Mouse (Mus musculus): ENCODE results near the gene Pou5f1. TPM values are rescaled to one million over a fixed set of nuclear protein-coding genes. Genes with fewer than 3 reads are reported as not detected.

Gene Pou5f1
- polyA plus RNA-seq, 1 experiment from 2014 or later, result not detected

DNA sequence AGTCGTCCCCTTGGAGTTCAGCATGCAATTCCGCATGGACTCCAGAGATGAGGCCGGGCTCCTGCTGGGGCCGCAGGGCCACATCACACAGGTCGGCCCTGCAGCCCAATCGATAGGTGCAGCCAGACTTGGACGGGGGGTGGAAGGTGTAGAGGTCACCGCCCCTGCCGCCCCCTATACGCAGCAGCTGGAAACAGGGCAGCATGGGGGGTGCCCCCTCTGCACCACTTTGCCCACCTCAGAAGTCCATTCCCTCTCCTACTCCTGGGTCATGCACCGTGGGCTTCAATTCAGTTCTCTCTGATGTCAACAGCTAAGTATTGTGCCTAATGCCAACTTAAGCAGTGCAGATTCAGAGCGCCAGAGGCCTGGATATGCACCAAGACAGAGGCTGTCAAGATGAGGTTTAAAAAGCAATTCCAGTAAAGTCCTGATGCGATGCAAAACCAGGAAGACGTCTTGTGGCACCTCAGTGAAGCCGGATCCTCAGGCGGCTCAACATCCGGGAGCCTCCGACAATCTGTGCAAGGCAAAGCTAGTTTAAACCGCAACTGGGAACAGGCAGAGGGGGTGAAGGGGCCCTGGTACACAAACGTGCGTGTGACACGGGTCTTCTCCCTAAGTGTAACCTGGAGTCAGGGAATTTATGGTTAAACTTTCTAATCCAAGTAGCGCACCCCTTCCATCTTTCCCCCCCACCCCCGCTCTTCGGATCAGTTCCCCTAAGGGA is 10.3 kb downstream of the Pou5f1 start:
- peak overlapping the region; percentile 68 for H3K4me3 ChIP-seq (replicated peaks)
- peaks cover 19% of the 10 kb centered on the region for H3K36me3 ChIP-seq
- peak; percentile 13 for ATAC-seq (replicated peaks; ENCODE audit: low FRiP score)
- 4% methylated on average over 25 of the region's 25 CpGs for WGBS
- peak overlapping the region; percentile 88 for H3K4me2 ChIP-seq
- no peaks in the 10 kb centered on the region for H3K9me3 ChIP-seq (replicated peaks)
- no peaks in the 10 kb centered on the region for H3K27me3 ChIP-seq
- H3K9ac ChIP-seq, result peak overlapping the region; percentile 62
- peaks cover 34% of the 10 kb centered on the region for H3K4me1 ChIP-seq
- peak overlapping the region; percentile 51 for H3K27ac ChIP-seq

DNA sequence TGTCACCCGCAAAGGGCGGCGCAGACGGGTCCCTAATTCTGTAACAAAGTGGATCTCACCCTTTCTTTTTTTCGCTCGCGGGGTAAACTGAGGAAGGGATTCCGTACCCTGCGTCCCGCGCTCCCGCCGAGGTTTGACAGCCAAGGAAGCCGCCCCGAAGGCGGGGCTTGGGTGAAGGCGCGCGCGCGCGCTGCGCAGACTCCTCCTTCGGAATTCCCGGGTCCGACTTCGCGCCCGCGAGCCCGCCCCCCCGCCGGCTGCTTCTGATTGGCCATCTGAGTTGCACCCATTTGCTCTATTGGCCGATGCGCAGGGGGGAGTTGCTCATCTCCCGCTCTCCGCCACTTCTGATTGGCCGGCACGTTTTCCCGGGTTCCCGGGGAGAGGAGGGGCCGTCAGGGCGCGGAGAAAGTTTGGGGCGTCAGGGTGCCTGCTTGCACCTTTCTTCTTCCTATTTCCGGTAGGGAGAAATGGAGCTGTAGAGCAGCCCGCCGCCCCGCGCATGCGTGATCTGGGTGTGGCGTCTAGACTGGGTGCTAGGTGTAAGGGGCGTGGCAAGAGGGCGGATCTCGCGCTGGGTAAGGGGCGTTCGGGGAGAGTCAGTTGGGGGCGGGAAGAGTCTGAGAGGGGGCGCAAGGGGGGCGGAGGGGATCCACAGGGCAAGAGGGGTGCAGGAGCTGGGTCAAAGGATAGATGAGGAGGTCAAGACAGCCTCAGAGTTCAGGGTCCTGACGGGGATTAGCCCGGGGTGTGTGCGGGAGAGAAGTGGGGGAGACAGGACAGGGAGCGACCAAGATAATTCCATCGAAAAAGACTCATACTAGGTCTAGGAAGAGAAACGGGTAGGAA is 11.1 kb downstream of the Pou5f1 start, which contains the start of the genes Tcf19 and Cchcr1:
TSS of gene Tcf19 (minus strand) at position 173 of the 849 bp plus-strand sequence.
TSS of gene Cchcr1 (plus strand) at position 449 of the 849 bp plus-strand sequence.
- no peaks in the 10 kb centered on the region for H3K27me3 ChIP-seq
- under 1% methylated on average over 67 of the region's 67 CpGs for WGBS
- H3K4me2 ChIP-seq, result peak within 1 kb of the TSS; percentile 88
- peak within 1 kb of the TSS; percentile 62 for H3K9ac ChIP-seq
- peak within 1 kb of the TSS; percentile 68 for H3K4me3 ChIP-seq (replicated peaks)
- peak; percentile 96 for ATAC-seq (replicated peaks; ENCODE audit: low FRiP score)
- H3K27ac ChIP-seq, result peak within 1 kb of the TSS; percentile 73
- H3K9me3 ChIP-seq (replicated peaks), result no peaks in the 10 kb centered on the region
- peaks cover 26% of the 10 kb centered on the region for H3K36me3 ChIP-seq
- H3K4me1 ChIP-seq, result peaks cover 34% of the 10 kb centered on the region

DNA sequence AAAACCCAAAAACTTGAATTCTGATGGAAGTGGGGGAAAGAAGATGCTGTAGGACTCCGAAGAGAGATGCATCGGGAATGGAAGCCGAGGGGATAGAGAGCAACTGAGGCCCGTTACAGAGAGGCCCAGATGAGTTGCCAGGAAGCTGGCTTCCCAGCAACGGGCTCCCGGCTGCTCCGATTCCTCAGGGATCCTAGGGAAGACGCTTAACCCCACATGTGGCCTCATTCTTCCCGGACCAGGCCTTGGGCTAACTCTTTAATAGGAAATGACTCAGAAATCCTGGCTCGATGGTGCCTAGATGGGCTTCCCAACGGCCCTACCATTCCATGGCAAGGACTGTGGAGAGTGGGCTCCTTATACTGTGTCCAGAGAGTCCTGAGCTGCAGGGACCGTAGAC is 11.7 kb downstream of the Pou5f1 start:
- Histone ChIP-seq H3K4me2 (peak overlapping the region; percentile 88), H3K27me3 (no peaks in the 10 kb centered on the region), H3K9ac (peak overlapping the region; percentile 48), H3K4me1 (peaks cover 34% of the 10 kb centered on the region), H3K36me3 (peaks cover 24% of the 10 kb centered on the region), H3K9me3 (replicated peaks) (no peaks in the 10 kb centered on the region), H3K4me3 (replicated peaks) (peak overlapping the region; percentile 68), H3K27ac (peak overlapping the region; percentile 73)
- WGBS, result 5% methylated on average over 12 of the region's 12 CpGs
- no peak for ATAC-seq (replicated peaks; ENCODE audit: low FRiP score)

DNA sequence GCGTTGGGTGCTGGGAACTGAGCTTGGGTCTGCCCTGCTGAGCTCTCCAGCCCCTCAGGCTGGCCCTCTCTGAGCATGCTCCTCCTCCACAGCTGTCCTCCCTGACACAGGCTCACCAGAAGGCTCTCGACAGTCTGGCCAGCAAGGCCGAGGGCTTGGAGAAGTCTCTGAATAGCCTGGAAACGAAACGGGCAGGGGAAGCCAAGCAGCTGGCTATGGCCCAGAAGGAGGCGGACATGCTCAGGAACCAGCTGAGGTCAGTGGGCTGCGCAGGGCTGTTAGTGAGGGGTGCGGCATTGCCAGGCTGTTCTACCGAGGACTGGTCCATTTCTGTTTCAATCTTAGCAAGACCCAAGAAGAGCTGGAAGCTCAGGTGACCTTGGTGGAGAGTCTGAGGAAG is 18.5 kb downstream of the Pou5f1 start:
- H3K9ac ChIP-seq, result no peak overlapping the region
- H3K27ac ChIP-seq, result no peak overlapping the region
- WGBS, result 86% methylated on average over 9 of the region's 9 CpGs
- no peak for ATAC-seq (replicated peaks; ENCODE audit: low FRiP score)
- H3K27me3 ChIP-seq, result no peaks in the 10 kb centered on the region
- H3K36me3 ChIP-seq, result peaks cover 74% of the 10 kb centered on the region
- H3K4me1 ChIP-seq, result no peaks in the 10 kb centered on the region
- H3K4me3 ChIP-seq (replicated peaks), result no peak overlapping the region
- H3K4me2 ChIP-seq, result no peak overlapping the region
- H3K9me3 ChIP-seq (replicated peaks), result no peaks in the 10 kb centered on the region

DNA sequence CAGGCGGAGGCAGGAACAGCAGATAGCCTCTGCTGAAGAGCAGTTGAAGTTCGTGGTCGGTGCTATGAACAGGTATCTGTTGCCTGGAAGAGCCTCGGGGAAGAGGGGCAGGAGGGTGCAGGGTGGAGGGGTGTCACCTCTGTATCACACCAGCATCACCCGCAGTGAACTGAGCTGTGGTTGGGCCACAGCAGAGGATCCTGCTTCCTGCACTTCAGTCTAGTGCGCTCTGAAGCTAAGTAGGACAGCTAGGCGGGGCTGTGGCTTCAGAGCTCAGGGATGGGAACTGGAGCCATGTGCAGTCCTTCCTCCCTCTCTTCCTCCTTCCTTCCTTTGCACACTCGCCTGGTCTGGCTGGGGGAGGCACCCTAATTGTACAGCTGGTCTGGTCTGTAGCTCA is 20.8 kb downstream of the Pou5f1 start:
- H3K27me3 ChIP-seq, result no peaks in the 10 kb centered on the region
- H3K4me2 ChIP-seq, result no peak overlapping the region
- WGBS, result 77% methylated on average over 8 of the region's 8 CpGs
- ATAC-seq (replicated peaks; ENCODE audit: low FRiP score), result no peak
- H3K27ac ChIP-seq, result no peak overlapping the region
- peaks cover 80% of the 10 kb centered on the region for H3K36me3 ChIP-seq
- no peak overlapping the region for H3K4me3 ChIP-seq (replicated peaks)
- H3K9me3 ChIP-seq (replicated peaks), result no peaks in the 10 kb centered on the region
- no peaks in the 10 kb centered on the region for H3K4me1 ChIP-seq
- no peak overlapping the region for H3K9ac ChIP-seq

DNA sequence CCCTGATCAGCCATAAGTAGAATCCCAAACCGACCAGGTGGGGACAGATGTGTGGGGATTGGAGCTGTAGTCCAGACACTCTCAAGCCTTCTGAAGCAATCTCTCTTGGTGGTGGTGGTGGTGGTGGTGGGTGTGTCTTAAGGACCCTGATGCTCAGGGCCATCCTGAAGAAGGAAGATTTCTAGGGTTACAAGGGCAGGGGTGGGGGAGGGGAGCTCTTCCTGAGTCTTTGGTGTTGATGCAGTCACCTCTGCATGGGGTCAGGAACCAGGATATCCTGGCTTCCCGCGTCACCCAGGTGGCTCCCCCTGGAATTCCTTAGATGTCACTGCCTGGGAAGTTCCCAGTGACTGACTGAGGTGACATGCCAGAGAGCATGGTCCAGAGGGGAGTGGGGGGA is 26.5 kb downstream of the Pou5f1 start:
- 11% methylated on average over 3 of the region's 3 CpGs for WGBS
- Histone ChIP-seq H3K36me3 (peaks cover 34% of the 10 kb centered on the region), H3K4me2 (no peak overlapping the region), H3K9me3 (replicated peaks) (no peaks in the 10 kb centered on the region), H3K4me3 (replicated peaks) (no peak overlapping the region), H3K9ac (no peak overlapping the region), H3K4me1 (peaks cover 6% of the 10 kb centered on the region; the same call in 1 of the 2 replicates), H3K27ac (no peak overlapping the region), H3K27me3 (no peaks in the 10 kb centered on the region)
- ATAC-seq (replicated peaks; ENCODE audit: low FRiP score), result no peak

DNA sequence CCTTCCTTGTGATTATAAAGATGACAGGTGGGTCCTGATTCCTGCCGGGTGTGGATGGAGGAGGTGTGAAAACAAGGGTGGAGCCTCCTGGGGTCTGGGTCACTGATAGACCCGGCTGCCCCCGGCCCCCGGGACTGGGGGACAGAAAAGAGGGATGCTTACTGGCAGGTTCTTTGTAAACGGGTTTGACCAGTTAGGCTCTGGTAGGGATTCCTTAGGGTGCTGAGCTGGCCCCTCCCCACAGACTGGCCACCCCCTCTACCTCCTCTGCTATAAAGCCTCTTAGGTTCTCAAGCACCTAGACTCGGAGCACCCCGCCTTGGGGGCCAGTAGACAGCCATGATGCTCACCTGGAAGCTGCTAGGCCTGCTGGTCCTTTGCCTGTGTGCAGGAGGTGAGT is 27.1 kb downstream of the Pou5f1 start, which contains the start of gene Psors1c2:
TSS of gene Psors1c2 (plus strand) at position 301 of the 400 bp plus-strand sequence.
- Histone ChIP-seq H3K27ac (no peak within 1 kb of the TSS), H3K4me3 (replicated peaks) (no peak within 1 kb of the TSS), H3K9me3 (replicated peaks) (no peaks in the 10 kb centered on the region), H3K4me1 (peaks cover 6% of the 10 kb centered on the region; the same call in 1 of the 2 replicates), H3K9ac (no peak within 1 kb of the TSS), H3K27me3 (no peaks in the 10 kb centered on the region), H3K36me3 (peaks cover 30% of the 10 kb centered on the region), H3K4me2 (no peak within 1 kb of the TSS)
- no peak for ATAC-seq (replicated peaks; ENCODE audit: low FRiP score)
- 35% methylated on average over 7 of the region's 7 CpGs for WGBS

DNA sequence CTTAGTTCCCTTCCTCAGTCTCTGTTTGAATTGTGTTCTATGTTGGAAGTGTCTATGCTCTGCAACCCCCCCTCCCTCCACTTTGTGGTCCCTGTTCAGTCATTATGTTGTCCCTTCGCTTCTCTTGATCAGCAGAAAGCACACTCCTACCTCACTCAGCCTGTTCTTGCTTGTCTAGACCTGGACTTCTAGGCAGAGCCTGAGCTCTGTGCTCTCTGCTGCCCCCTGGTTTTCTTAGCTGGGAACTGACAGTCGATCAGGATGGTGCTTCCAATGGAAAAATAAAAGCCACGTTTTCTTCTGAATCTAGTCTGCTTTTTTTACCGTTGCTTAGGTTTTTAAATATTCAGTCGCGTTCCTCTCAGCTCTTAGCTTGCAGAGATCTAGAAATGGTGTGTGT is 28.5 kb downstream of the Pou5f1 start:
- WGBS, result 11% methylated on average over 6 of the region's 6 CpGs
- Histone ChIP-seq H3K27ac (no peak overlapping the region), H3K27me3 (no peaks in the 10 kb centered on the region), H3K36me3 (peaks cover 15% of the 10 kb centered on the region), H3K9me3 (replicated peaks) (no peaks in the 10 kb centered on the region), H3K4me2 (no peak overlapping the region), H3K4me1 (peaks cover 6% of the 10 kb centered on the region; the same call in 1 of the 2 replicates), H3K4me3 (replicated peaks) (no peak overlapping the region), H3K9ac (no peak overlapping the region)
- ATAC-seq (replicated peaks; ENCODE audit: low FRiP score), result peak; percentile 52; the same call in 1 of the 2 replicates

DNA sequence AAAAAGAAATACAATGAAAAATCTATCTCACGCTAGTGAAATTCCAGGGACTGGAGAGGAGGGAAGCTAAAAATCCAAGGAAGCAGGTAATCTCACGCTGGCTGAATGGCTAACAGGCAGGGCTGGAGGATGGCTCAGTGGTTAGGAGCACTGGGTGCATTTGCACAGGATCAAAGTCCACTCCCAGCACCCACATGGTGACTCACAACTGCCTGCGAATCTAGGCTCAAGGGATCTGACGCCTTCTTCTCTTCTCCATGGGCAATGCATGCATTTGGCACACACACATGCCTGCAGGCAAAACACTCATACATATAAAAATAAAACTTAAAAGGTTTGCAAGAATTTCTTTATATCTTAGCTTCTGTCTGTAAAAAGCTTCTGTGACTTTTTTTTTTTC is 31.6 kb downstream of the Pou5f1 start:
- WGBS, result 90% methylated on average over 4 of the region's 4 CpGs
- no peak for ATAC-seq (replicated peaks; ENCODE audit: low FRiP score)
- no peak overlapping the region for H3K9ac ChIP-seq

DNA sequence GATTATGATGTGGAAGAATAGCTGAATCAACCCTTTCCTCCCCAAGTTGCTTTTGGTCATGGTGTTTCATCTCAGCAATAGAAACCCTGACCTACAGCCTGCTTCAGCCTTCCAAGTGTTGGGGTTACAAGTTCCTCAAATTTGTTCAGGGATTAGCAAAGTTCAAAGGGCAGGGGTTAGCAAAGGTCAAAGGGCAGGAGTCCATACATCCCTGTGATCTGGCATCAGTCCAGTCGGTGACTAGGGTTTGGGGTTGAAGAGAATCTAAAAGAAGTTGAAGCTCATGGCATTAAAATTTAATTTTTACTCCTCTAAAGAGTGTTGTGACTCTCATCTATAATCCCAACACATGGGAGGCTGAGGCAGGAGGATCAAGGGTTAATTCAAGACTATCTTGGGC is 32.7 kb downstream of the Pou5f1 start:
- H3K4me1 ChIP-seq, result no peaks in the 10 kb centered on the region
- H3K27me3 ChIP-seq, result no peaks in the 10 kb centered on the region
- ATAC-seq (replicated peaks; ENCODE audit: low FRiP score), result no peak
- H3K9me3 ChIP-seq (replicated peaks), result no peaks in the 10 kb centered on the region
- no peak overlapping the region for H3K27ac ChIP-seq
- no peaks in the 10 kb centered on the region for H3K36me3 ChIP-seq
- WGBS, result 87% methylated on average over 1 of the region's 1 CpGs
- no peak overlapping the region for H3K4me2 ChIP-seq
- H3K9ac ChIP-seq, result no peak overlapping the region
- no peak overlapping the region for H3K4me3 ChIP-seq (replicated peaks)

More for the DNA sequence above, 31.6 kb downstream of the Pou5f1 start:
- H3K9me3 ChIP-seq (replicated peaks), result no peaks in the 10 kb centered on the region
- no peak overlapping the region for H3K4me2 ChIP-seq
- H3K27ac ChIP-seq, result no peak overlapping the region
- no peaks in the 10 kb centered on the region for H3K27me3 ChIP-seq
- H3K36me3 ChIP-seq, result no peaks in the 10 kb centered on the region
- H3K4me3 ChIP-seq (replicated peaks), result no peak overlapping the region
- H3K4me1 ChIP-seq, result peaks cover 4% of the 10 kb centered on the region; the same call in 1 of the 2 replicates

DNA sequence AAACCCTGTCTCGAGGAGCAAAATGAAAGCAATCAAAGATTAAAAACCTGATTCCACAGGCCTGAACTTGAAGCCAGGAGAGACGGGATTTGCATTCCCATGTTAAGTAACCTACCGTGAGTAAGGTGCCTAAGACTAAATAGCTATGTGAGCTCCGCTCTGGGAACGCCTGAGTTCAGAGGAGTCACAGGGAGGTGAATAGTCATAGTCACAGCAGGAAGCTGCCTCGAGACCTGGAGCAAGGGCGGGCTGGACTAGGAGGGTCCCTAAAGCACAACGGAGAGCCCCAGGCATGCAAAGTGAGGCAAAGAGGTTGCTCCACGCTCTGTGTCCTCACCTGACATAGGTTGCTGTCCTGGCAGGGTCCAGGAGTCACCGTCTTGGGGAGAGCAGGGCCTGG is 33.7 kb downstream of the Pou5f1 start:
- ATAC-seq (replicated peaks; ENCODE audit: low FRiP score), result no peak
- no peaks in the 10 kb centered on the region for H3K9me3 ChIP-seq (replicated peaks)

More for the DNA sequence above, 33.7 kb downstream of the Pou5f1 start:
- WGBS, result 47% methylated on average over 10 of the region's 10 CpGs
- no peak overlapping the region for H3K4me2 ChIP-seq
- H3K4me1 ChIP-seq, result no peaks in the 10 kb centered on the region
- H3K9ac ChIP-seq, result no peak overlapping the region
- no peaks in the 10 kb centered on the region for H3K27me3 ChIP-seq
- no peaks in the 10 kb centered on the region for H3K36me3 ChIP-seq
- H3K4me3 ChIP-seq (replicated peaks), result no peak overlapping the region
- H3K27ac ChIP-seq, result no peak overlapping the region
